ENCODE assay signal across 16 mouse cellular contexts in the genomic region with DNA sequence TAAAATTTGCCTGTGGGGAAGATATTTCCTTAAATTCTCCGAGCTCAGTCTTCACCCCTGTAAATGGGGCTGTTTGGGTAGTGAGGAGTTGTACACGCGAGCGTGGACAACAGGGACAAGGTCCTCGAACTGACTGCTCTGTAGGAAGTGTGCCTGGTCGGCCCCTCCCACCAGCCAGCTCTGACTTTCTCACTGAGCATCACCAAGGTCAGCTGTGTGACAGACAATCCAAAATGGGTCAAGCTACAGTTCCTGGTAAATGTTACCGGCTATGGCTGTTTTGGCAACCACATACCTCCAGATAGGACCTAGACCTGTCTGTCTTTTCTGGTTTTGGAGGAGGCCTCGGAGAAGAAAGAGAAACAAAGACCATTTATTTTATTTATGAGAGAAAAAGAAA. TPM values are rescaled to one million over a fixed set of nuclear protein-coding genes. Genes with fewer than 3 reads are reported as not detected.
"Had no signal": no experiment of that assay in that cellular context is flagged by ENCODE, and none has a peak within 500 bp of the region (broad histone marks: within the 10 kb centered on the region; RNA-seq: fewer than 3 reads in every experiment).

No protein-coding gene starts in this region.

- DNase-seq: kidney, postnatal 10 days; kidney, postnatal 4 days; left cerebral cortex, postnatal 4 days; liver, embryonic 13.5 days; lung, adult 2 months; lung, postnatal 14 days; lung, postnatal 4 days; midbrain, embryonic 14.5 days; thymus, adult 18-20 months; thymus, postnatal 36 days had no signal

- H3K27me3 ChIP-seq: kidney, embryonic 15.5 days; liver, embryonic 13.5 days had no signal

- H3K9me3 ChIP-seq: kidney, embryonic 15.5 days; limb, embryonic 12.5 days; limb, embryonic 15.5 days had no signal

- H3K4me2 ChIP-seq: kidney, embryonic 15.5 days; limb, embryonic 12.5 days; limb, embryonic 15.5 days; liver, embryonic 13.5 days; midbrain, embryonic 11.5 days had no signal

- H3K4me1 ChIP-seq: limb, embryonic 15.5 days; liver, embryonic 13.5 days had no signal

- H3K27ac ChIP-seq: kidney, embryonic 15.5 days; limb, embryonic 12.5 days; limb, embryonic 15.5 days; liver, embryonic 13.5 days had no signal

- H3K4me3 ChIP-seq: kidney, embryonic 15.5 days; limb, embryonic 12.5 days; limb, embryonic 15.5 days; liver, embryonic 13.5 days had no signal

- H3K9ac ChIP-seq: kidney, embryonic 15.5 days; limb, embryonic 12.5 days; limb, embryonic 15.5 days; liver, embryonic 13.5 days had no signal

- H3K36me3 ChIP-seq: limb, embryonic 12.5 days; limb, embryonic 15.5 days; liver, embryonic 13.5 days had no signal

RNA-seq across cellular contexts. Expression of a gene that starts 6.0 kb away (rescaled TPM):
- total RNA-seq: megakaryocyte progenitor cell, adult 5-6 weeks; megakaryocyte-erythroid progenitor cell, adult 5-6 weeks had no signal
- polyA plus RNA-seq: limb, embryonic 12.5 days had no signal
